Mouse (Mus musculus) layer of hippocampus, adult 9-11 months (tissue): ENCODE data around the gene Gm28048.
A peak's percentile ranks its signal among the peaks of the same experiment; 100 is the strongest.

Experiments used
- DNase-seq: peaks from one replicate; pipeline ENCODE4 v3.0.0; 2022

Gm28048 gene

DNA sequence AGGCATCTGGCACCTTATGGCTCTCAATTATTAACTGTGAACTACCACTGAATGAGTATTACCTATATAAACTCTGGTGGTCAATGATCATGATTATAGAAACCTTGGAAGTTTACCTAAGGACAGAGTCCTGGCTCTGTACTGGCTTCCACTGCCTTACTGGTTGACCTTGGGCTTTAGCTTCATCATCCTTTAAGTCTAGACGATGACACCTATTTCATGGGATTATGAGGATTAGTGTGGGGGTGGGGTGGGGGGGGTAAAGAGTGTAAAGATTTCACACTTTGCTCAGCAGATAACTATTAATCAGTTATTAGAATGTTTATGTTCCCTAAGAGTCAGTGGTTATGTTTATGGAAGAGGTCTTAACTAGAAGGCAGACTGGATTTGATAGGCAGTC, 7.9 kb upstream of the Gm28048 start:
- DNase-seq: no peak

DNA sequence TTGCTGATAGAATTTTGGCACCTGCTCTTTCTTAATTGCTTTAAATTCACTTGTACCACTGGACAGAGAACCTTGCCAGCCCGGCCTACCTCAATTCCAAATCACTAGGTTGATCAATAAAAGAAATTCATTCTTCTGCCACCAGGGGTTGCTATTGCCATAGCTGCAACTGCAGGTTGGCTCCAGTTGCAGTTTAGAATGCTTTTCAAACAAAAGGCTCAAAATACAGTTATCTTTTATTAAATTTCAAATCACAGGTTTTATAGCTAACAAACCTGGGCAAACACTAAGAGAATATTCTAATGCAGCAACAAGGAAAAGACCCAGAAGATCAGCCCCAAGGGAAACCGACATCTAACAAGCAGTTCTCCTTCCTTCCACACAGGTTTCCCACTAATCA, 5.5 kb upstream of the Gm28048 start:
- no peak for DNase-seq

DNA sequence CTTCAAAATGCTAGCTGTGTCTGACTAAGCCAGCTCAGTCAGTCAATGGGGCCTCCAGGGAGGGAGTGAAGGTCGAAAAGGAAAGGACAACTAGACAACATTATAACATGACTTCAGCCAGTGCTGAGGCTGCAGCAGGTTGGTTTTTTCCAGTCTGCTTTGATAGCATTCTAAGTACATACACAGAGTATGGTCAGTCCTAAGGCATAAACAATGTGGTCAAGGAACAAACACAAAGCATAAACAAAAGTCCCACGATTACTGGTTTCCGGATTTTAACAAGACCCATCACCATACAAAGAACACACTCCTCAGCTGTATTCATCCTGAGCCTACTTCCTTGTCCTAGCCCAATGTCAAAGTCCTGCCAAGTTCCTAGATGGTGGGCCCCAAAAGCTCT, 3.6 kb upstream of the Gm28048 start:
- DNase-seq: no peak

DNA sequence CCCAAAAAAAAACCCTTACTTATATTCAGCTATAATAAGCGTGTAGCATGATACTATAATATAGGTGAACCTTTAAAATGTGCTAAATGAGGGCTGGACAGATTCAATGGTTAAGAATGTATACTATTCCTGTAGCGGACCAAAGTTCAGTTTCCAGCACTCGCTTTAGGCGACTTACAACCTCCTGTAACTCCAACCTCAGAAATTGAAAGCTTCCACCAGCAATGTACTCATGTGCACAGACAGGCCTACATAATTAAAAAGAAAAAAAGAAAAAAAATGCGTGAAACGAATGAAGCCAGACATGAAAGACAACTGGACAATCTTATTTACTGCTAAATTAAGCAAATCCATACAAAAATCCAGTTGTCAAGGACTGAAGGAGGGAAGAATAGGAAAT, 956 bp upstream of the Gm28048 start:
- DNase-seq: no peak

DNA sequence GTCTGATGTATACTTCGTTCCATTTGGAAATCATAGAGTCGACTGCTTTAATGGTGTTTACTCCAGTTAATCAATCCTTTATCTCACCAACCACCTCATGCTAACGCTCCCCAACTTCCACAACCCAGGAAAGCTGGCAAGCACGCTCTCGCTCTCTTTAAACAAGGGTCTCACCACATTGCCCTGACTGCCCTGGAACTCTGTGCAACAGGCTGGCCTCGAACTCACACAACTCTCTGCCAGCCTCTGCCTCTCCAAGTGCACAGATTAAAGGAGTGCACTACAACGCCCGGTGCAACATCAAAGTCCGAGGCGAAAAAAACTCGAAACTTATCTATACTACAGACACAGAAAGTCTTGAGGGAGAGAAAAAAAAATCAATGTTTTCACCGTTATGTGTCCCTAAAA, 343 bp downstream of the Gm28048 start:
- no peak for DNase-seq

DNA sequence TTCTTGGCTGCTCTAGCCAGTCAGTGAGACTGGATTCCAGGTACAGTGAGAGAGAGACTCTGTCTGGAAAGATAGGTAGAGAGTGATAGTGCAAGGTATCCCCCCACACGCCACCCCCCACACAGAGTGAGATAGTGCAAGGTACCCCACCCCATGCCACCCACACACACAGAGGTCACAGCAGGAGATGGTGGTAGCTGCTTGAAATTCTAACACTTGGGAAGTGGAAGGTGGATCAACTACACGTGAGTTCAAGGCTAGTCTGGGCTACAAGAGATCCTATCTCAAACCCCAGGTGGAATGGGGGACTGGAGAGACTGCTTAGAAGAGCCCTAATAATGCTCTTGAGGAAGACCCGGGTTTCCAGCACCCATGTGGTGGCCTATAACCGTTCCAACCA, 849 bp downstream of the Gm28048 start:
- DNase-seq: no peak

DNA sequence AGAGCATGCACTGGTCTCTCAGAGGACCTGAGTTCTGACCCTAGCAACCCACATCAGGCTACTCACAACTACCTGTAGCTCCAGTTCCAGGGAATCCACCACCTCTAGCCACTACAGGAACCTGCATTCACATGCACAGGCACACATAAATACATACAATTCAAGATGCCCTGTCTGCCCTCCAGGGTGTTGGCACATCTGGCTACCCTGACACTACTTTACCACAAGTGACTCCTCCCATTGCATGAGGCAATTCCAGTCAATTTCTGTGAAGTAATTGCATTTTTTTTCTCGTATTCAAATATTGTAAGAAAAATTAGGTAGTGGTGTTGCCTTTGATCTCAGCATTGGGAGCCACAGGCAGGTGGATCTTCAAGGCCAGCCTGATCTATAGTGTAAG, 2.7 kb downstream of the Gm28048 start:
- DNase-seq: no peak

DNA sequence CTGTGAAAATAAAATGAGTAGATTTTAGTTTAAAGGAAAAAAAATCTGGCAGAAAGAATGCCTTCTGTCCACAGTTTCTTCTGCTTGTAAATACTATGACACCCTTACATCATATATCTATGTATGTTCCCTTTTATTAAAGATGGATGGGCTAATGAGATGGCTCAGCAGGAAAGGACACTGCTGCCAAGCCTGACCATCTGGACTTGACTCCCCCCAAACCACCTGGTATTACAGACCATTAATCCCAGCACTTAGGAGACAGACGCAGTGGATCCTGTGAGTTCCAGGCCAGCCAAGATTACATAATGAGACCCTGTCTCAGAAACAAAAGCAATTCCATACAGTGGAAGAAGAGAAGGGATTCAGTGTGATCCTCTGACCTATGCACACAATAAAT, 3.2 kb downstream of the Gm28048 start:
- no peak for DNase-seq

DNA sequence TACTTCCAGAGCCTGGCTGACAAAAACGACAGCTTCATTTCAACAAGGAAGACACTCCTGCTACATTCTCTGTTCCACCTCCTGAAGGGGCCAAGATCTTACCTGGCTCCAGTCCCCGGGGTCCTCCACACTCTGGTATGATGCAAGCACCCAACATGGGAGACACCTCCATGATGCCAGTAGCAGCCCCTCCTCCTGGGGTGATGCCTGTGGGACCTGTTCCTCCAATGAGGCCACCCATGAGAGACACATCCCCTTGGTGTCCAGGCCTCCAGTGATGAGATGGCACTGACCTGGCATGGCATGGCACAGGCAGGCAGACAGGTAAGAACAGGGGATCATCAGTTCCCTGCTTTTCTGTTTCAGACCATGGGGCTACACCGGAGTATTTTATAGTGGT, 3.7 kb downstream of the Gm28048 start:
- no peak for DNase-seq

DNA sequence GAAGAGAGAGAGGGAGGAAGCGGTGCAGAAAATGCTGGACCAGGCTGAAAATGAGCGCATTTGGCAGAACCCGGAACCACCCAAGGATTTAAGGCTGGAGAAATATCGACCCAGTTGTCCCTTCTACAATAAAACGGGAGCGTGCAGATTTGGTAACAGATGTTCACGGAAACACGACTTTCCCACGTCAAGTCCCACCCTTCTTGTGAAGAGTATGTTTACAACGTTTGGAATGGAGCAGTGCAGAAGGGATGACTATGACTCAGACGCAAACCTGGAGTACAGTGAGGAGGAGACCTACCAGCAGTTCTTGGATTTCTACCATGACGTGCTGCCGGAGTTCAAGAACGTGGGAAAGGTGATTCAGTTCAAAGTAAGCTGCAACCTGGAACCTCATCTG, 8.3 kb downstream of the Gm28048 start:
- DNase-seq: no peak

DNA sequence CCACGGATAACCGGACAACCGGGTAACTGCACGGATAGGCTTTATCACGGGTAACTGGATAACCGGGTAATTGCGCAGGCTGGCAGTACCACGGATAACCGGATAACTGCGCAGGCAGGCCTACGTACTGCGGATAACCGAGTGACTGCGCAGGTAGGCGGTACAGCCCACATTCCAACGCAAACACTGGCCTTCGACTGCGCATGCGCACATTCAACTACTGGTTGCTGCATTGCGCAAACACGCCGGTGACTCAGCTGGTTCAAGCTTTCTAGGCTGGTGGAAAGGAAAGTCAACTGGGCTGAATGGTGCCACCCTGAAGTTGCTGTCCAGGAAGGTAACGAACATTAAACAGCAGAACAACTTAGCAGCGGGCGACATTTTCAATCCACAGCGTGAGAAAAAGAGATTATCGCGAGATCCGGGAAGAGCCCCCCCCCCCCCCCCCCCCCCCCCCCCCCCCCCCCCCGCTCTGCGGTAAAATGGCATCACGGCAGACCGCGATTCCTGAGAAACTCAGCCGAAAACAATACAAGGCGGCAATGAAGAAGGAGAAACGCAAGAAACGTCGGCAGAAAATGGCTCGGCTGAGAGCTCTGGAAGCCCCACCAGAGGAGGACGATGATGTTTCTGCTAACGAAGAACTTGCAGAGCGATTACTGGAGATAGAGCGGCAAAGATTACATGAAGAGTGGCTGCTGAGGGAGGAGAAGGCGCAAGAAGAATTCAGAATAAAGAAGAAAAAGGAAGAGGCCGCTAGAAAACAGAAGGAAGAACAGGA, 9.0 kb downstream of the Gm28048 start:
- peak; percentile 83 for DNase-seq

DNA sequence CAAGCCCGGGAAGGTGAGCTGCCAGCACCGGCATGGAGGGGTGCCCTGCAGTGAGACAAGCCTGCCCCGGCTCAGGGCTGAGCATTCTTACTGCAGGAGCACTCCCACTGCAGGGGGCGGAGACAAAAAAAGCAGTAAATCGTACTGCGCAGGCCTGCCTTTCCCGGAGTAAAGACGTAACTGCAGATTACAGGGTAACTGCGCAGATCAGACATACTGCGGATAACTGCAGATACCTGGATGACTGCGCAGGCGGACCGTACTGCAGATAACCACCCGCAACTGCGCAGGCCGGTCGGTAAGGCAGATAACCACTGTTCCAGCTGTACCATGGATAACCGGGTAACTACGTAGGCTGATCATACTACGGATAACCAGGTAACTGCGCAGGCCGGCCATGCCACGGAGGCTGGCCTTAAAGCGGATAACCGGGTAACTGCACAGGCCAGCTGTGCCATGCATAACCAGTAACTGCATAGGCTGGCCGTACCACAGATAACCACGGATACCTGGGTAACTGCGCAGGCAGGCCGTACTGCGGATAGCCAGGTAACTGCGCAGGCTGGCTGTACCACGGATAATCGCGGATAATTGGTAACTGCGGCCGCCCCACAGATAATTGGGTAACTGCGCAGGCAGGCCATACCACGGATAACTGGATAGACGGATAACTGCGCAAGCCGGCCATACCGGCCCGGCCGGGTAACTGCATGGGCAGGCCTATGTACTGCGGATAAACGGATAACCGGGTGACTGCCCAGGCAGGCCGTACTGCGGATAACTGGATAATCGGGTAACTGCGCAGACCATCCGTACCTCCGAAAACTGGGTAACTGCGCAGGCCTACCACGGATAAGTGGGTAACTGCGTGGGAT, 9.8 kb downstream of the Gm28048 start, which contains the start of gene Zrsr1:
Gene Zrsr1, plus strand, starts transcription at position 171 of the 875 bp plus-strand sequence.
- DNase-seq: peak; percentile 82

DNA sequence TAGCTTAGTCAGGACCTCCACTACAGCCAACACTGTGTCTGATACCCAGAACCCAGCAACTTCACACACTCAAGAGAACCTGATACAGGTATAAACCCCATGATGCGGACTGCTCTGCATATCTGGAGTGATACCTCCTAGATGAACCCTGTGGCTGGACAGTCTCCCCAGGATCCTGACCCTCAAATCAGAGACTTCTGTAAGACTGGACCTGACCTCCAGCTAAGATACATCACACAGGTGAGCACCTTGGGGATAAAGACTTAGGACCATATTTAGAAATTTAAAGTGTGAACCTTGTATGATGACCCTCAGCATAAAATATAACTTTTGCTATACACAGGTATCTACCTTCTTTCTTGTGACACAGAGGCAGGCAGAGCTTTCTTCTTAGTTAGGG, 11.3 kb downstream of the Gm28048 start:
- no peak for DNase-seq

DNA sequence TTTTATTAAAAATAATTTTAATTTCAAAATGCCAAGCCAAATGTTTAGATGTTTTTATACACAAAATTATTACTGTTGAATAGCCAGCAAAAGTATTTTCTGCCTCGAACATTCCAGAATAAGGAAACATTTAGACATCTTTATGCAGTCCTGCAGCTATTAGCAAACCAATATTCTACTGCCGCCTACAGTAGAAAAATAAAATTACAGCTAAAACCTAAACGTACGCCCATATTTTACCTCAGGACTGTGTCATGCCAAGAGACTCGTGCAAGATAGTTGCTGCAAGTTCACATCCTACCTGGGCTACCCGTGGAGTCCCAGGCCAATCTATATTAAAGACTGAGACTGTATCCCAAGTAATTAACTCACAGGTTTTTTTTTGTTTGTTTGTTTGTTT, 12.4 kb downstream of the Gm28048 start:
- DNase-seq: no peak

DNA sequence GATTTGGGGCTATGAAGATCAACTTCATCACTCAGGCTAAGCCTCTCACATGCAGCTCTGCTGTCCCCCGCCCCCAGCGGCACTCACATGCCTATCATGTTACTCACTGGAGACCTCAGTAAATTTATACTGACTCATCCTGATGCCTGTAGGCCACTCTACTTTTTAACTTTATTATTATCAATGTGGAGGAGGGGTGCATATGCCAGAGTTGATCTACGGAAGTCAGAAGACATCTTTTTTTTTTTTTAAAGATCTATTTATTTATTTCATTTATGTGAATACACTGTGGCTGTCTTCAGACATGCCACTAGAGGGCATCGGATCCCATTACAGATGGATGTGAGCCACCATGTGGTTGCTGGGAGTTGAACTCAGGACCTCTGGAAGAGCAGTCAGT, 16.4 kb downstream of the Gm28048 start:
- DNase-seq: no peak

DNA sequence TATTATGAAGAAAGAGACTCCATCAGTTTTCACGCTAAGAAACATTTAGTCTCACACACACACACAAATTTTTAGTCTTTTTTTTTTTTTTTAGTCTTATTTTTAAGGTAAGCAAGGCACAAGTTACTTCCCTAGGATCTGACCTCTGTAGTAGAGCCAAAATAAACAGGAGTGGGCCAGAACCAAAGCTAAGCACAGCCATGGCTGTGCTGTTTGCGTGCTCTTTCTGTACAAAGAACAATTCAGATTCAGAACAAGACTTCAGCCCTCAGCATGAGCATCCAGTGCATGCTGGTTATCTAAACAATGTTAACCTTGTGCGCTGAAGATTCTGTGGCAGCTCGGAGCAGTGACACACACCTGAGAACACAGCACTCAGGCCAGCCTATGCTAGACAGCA, 17.5 kb downstream of the Gm28048 start:
- DNase-seq: no peak

DNA sequence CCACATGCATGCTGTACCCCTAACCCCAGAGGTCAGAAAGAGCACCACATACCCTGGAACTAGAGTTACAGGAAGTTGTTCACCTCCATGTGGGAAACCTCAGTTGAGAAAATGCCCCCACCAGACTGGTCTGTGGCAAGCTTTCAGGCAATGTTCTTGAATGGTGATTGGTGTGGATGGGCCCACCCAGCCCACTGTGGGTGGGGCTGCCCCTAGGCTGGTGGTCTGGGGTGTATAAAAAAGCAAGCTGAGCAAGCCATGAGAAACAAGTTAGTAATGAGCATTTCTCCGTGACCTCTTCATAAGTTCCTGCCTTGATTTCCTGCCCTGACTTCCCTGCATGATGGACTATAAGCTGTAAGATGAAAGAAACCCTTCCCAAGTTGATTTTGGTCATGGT, 19.8 kb downstream of the Gm28048 start:
- DNase-seq: no peak

DNA sequence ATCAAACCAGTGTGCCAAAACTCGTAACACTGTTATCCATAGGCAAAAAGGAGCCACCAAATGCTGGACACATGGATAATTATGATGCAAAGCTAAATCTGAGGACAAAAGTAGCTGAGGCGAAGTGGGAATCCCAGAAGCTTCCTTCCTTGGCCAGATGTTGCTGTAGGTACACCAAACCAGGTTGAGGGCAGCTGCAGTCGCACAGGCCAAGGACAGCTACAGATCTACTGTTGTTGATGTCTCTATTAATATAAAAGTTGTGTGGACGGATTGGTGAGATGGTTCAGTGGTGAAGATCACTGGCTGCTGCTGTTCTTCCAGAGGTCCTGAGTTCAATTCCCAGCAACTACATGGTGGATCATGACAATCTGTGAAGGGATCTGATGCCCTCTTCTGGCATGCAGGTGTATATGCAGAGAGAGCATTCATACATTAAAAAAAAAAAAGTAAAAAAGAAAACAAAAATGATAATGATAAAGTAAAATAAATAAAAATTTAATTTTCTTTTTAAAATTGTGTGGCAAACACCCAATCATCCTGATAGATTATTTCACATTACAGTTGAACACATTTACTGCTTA, 24.0 kb downstream of the Gm28048 start:
- DNase-seq: no peak

DNA sequence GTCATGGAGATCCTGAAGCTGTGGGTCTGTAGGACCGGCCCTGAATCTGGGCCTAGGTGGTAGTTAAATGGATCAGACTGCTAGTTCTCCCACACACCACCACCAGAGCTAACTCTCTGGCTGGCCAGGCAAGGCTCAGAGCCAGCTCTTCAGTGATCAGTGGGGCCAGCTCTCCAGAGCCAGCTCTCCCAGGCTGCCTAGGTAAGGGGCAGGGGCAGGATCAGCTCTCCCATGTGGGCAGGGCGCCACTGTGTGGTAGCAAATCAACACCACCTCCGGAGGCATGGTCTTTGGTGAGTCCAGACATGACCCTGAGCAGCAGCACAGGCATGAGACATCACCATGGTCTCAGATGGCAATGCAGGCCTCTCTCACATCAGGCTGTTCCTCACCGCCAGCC, 25.1 kb downstream of the Gm28048 start:
- peak; percentile 42 for DNase-seq

DNA sequence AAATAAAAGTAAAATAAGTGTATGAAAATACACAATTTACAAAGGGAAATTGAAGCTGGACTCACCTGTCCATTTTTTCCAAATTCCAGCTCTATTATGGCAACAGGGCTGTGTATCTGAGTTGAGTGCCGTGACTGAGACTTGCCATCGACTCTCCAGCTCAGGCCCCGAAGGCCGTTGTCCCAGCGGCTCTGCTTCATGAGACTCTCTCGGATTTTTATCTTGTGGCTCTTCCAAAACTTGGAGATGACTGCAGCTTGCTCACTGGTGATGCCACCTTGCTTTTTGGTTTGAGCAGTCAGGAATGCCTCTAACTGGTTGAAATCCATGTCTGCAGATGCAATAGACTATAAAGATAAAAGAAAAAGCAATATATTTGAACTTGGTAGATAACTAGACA, 25.5 kb downstream of the Gm28048 start:
- DNase-seq: no peak

DNA sequence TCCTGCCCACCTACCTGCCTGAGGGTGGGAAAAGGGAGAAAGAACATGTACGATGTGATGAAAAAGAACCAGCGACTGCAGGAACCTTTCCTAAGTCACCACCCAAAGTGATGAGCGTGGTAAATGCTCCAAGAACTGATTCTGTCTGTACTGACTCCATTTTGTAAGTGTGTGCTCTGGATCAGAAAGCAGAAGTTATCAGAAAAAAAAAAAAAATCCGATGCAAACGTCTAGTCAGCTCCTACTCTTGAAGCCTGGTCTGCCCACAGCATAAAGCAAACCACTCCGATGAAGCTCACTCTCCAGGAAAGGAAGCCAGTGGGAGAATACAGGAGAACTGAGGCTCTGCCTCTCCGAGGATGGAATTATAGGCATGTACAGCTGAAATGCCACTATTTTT, 29.2 kb downstream of the Gm28048 start:
- DNase-seq: no peak

DNA sequence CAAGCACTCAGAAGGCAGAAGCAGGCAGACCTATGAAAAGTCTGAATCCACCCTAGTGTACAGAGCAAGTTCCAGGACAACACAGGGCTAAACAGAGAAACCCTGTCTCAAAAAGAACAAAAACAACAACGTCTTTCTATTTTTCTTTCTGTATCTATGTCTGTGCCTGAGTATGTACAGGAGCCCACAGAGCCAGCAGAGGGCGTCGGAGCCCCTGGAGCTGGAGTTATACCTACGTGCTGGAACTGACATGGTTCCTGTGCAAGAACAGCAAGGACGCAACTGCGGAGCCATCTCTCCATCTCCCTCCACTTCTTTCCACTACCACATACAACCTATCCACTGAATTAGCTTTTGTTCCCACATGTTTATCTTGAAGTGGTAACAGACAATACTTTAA, 31.8 kb downstream of the Gm28048 start:
- no peak for DNase-seq

DNA sequence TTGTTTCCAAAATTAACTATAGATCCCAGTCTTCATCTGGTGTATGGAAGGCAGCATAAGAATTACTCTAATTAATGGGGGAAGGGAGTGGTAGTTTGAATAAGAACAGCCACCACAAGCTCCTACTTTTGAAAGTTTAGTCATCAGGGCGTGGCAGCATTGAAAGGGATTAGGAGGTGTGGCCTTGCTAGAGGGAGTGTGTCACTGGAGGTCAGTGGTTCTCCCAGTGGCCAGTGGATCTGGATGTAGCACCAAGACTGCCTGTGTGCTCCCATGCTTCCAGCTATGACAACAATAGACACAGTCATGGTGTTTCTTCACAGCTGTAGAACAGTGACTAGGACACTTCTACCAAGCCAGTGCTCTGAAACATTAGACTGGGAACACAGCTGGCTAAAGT, 32.8 kb downstream of the Gm28048 start:
- DNase-seq: no peak

DNA sequence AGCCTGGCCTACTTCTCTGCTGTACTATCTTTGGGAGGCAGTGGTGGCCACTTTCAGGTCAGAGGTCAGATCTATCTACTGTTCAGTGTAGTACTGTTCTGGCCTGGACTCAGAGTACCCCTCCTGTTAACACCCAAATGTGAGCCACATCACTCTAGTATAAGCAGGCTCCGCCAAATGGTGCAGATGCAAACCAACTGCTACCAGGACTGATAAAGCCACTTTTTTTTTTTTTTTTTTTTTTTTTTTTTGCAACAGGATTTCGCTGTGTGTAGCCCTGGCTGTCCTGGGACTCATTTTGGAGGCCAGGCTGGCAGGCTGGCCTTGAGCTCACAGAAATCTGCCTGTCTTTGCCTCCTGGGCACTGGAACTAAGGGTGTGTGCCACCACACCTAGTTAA, 42.9 kb downstream of the Gm28048 start:
- DNase-seq: no peak
